Mouse (Mus musculus) embryonic fibroblast, embryonic 13.5 days (primary cell): ENCODE results near the gene Mrpl18.

Experiments used
- CTCF ChIP-seq: IDR thresholded peaks from 2 replicates; pipeline ENCODE4 v1.5.1; 2011; ENCODE audit warnings: mild to moderate bottlenecking, control low read depth, low read length, moderate library complexity, borderline replicate concordance; ENCODE audit not compliant: insufficient read depth
- POLR2A ChIP-seq: IDR thresholded peaks from 2 replicates; pipeline ENCODE4 v1.6.1; 2011; ENCODE audit warnings: low read depth, mild to moderate bottlenecking, control low read depth, low read length, moderate library complexity

DNA sequence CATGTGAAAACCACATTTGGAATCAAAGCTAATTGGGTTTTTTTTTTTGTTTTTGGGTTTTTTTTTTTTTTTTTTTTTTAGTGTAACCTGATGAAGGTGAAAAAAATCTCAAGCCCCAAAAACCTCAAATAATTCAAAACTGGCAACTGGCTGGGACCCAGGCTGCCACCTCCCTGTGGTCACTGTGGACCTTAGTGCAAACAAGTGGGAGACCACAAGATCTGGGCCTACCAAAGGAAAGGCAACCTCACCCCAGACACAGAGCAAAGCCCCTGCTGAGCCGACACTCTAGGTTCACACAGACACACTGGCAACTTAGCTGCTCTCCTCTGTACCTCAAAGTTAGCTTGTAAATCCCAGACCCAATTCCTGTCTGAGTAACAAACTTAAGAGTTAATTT, 11.8 kb downstream of the Mrpl18 start:
- TF ChIP-seq POLR2A = no peak
- TF ChIP-seq CTCF = no peak
